Mouse (Mus musculus): ENCODE measurements around the gene Eif1b. TPM values are rescaled to one million over a fixed set of nuclear protein-coding genes. Genes with fewer than 3 reads are reported as not detected.

Eif1b gene
- total and polyA plus RNA-seq, 3 experiments: 30.1 to 75.9 (median 56.8) TPM

DNA sequence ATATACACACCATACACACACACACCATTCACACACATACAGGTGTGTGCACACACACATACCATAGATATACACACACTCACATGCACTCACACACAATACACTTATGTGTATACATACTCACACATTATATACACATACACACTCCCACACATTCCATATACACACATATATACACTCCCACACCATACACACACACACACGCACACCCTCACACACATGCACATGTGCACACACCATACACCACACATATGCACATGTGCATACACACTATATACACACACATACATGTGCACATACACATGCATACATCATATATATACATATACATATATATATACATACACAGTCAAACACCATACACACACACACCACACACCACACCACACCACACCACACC, 21.6 kb upstream of the Eif1b start:
- in situ Hi-C loops (cut with MboI; ENCODE audit: low pct_ligation_motif_present, low pct_unique_long_range_greater_than_20kb, low sequenced_read_pairs): loop anchor here (10.0 kb wide), 1 partner anchor 46 kb away; no protein-coding TSS in a partner anchor
- DNase-seq (ENCODE audit: extremely low read depth): no peak
- H3K9me3 ChIP-seq (replicated peaks; ENCODE audit: low read length): no peaks in the 10 kb centered on the region
- H3K27me3 ChIP-seq (replicated peaks): no peaks in the 10 kb centered on the region
- TF ChIP-seq TBP (conservative IDR thresholded peaks at IDR 0.05; ENCODE audit: low read depth, low read length): no peak
- no peak for TF ChIP-seq RAD21 (IDR thresholded peaks at IDR 0.05; ENCODE audit: low read depth, low read length)
- no peak for TF ChIP-seq POLR2AphosphoS2 (IDR thresholded peaks at IDR 0.05; ENCODE audit: low read depth, low read length)
- no peak for TF ChIP-seq ETS1 (conservative IDR thresholded peaks at IDR 0.05; ENCODE audit: low read depth, low read length)
- dilution Hi-C loops (cut with MboI; ENCODE audit: extremely low pct_ligation_motif_present, extremely low pct_unique_long_range_greater_than_20kb, low sequenced_read_pairs): no loop called here
- no peak overlapping the region for H3K27ac ChIP-seq (ENCODE audit: insufficient read depth, low read depth)
- H3K36me3 ChIP-seq (replicated peaks in 1 of 2; ENCODE audit: control insufficient read depth in 1 of 2, insufficient read depth in 1 of 2, low read length in 1 of 2): no peaks in the 10 kb centered on the region
- no peaks in the 10 kb centered on the region for H3K4me1 ChIP-seq (ENCODE audit: control insufficient read depth in 1 of 2, insufficient read depth in 2 of 2)
- H3K4me3 ChIP-seq (replicated peaks in 1 of 3; ENCODE audit: low read depth in 2 of 3, low read length in 2 of 3, poor library complexity in 1 of 3): no peak overlapping the region
- no peak overlapping the region for H3K9ac ChIP-seq (ENCODE audit: insufficient read depth, low read depth)
- no peaks in the 10 kb centered on the region for H3K79me2 ChIP-seq (replicated peaks; ENCODE audit: control insufficient read depth, extremely low read depth, insufficient read depth, poor library complexity, severe bottlenecking)
- H3K4me2 ChIP-seq (ENCODE audit: insufficient read depth, low read depth, poor library complexity, severe bottlenecking): no peak overlapping the region

DNA sequence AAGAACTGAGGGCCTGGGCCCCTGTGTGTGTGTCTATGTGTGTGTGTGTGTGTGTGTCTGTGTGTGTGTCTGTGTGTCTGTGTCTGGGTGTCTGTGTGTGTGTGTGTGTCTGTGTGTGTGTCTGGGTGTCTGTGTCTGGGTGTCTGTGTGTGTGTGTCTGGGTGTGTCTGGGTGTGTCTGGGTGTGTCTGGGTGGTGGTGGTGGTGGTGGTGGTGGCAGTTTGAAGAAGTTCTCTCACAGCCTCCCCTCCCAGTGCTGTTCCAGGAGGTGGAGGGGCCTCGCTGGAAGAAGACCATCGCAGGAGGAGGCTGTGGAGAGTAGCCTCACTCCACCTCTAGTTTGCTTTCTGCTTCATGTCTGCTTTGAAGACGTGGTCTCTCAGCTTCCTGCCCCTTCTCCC, 10.4 kb upstream of the Eif1b start:
- Histone ChIP-seq H3K9me3 (replicated peaks; ENCODE audit: low read length) (peaks cover 6% of the 10 kb centered on the region), H3K4me2 (ENCODE audit: insufficient read depth, low read depth, poor library complexity, severe bottlenecking) (no peak overlapping the region), H3K36me3 (replicated peaks in 1 of 2; ENCODE audit: control insufficient read depth in 1 of 2, insufficient read depth in 1 of 2, low read length in 1 of 2) (no peaks in the 10 kb centered on the region), H3K4me1 (ENCODE audit: control insufficient read depth in 1 of 2, insufficient read depth in 2 of 2) (peaks cover 3 to 24% of the 10 kb centered on the region in 2 experiments; a peak in 3 of 4 replicates), H3K27me3 (replicated peaks) (peaks cover 19% of the 10 kb centered on the region), H3K27ac (ENCODE audit: insufficient read depth, low read depth) (no peak overlapping the region), H3K4me3 (replicated peaks in 1 of 3; ENCODE audit: low read depth in 2 of 3, low read length in 2 of 3, poor library complexity in 1 of 3) (no peak overlapping the region), H3K79me2 (replicated peaks; ENCODE audit: control insufficient read depth, extremely low read depth, insufficient read depth, poor library complexity, severe bottlenecking) (no peaks in the 10 kb centered on the region), H3K9ac (ENCODE audit: insufficient read depth, low read depth) (no peak overlapping the region)
- dilution Hi-C loops (cut with MboI; ENCODE audit: extremely low pct_ligation_motif_present, extremely low pct_unique_long_range_greater_than_20kb, low sequenced_read_pairs) (no loop called here), in situ Hi-C loops (cut with MboI; ENCODE audit: low pct_ligation_motif_present, low pct_unique_long_range_greater_than_20kb, low sequenced_read_pairs) (no loop called here)
- no peak for TF ChIP-seq TCF12 (IDR thresholded peaks at IDR 0.05; ENCODE audit: low read depth, low read length)
- no peak for TF ChIP-seq SIN3A (IDR thresholded peaks at IDR 0.05; ENCODE audit: low read length)
- no peak for TF ChIP-seq NELFE (IDR thresholded peaks at IDR 0.05; ENCODE audit: low read depth, low read length)
- TF ChIP-seq ZNF384 (IDR thresholded peaks at IDR 0.05; ENCODE audit: low read depth, low read length): no peak
- no peak for TF ChIP-seq BHLHE40 (IDR thresholded peaks at IDR 0.05; ENCODE audit: low read depth, low read length)
- no peak for TF ChIP-seq SMC3 (IDR thresholded peaks at IDR 0.05; ENCODE audit: low read depth, low read length)
- no peak for TF ChIP-seq CTCF (conservative IDR thresholded peaks at IDR 0.05 in 1 of 2, IDR thresholded peaks at IDR 0.05 in 1 of 2; ENCODE audit: low read depth in 2 of 2, low read length in 2 of 2)
- no peak for TF ChIP-seq GABPA (IDR thresholded peaks at IDR 0.05; ENCODE audit: insufficient replicate concordance, low read depth, low read length)
- no peak for TF ChIP-seq KAT2A (IDR thresholded peaks at IDR 0.05; ENCODE audit: insufficient replicate concordance, low read length)
- TF ChIP-seq CHD2 (IDR thresholded peaks at IDR 0.05; ENCODE audit: low read length): no peak
- TF ChIP-seq MEF2A (IDR thresholded peaks at IDR 0.05; ENCODE audit: borderline replicate concordance, low read depth, low read length): no peak
- TF ChIP-seq MXI1 (IDR thresholded peaks at IDR 0.05; ENCODE audit: low read depth, low read length): no peak
- no peak for TF ChIP-seq CHD1 (IDR thresholded peaks at IDR 0.05; ENCODE audit: low read depth, low read length)
- no peak for TF ChIP-seq HCFC1 (IDR thresholded peaks at IDR 0.05; ENCODE audit: low read depth, low read length)
- no peak for TF ChIP-seq RCOR1 (conservative IDR thresholded peaks at IDR 0.05; ENCODE audit: low read depth, low read length)
- TF ChIP-seq USF2 (conservative IDR thresholded peaks at IDR 0.05; ENCODE audit: low read depth, low read length): no peak
- no peak for DNase-seq (ENCODE audit: extremely low read depth)

All from CH12.LX (cell line).